Mouse (Mus musculus) adrenal gland (tissue): ENCODE data around the gene Klre1.

Source experiments
- intact Hi-C: fragments of 180-260 bp; cut with DNase I; formaldehyde crosslinking; loops from one replicate; pipeline ENCODE4 v1.15.1; 2025
- long read RNA-seq, 2 experiments: library from polyadenylated mRNA; unstranded; transcript quantifications; one replicate each; pipeline ENCODE4 v2.0.0; 2020; ENCODE audit warnings: borderline replicate concordance in 1 of 2; ENCODE audit not compliant: insufficient replicate concordance in 1 of 2

Gene Klre1
- long read RNA-seq, experiment 1, partial matches to known transcripts, result 0 of 1 reads
- long read RNA-seq, experiment 1, other reads (novel, unspliced or antisense), result 1 of 1 reads
- long read RNA-seq, experiment 2, partial matches to known transcripts, result 0 of 1 reads
- long read RNA-seq, experiment 2, other reads (novel, unspliced or antisense), result 1 of 1 reads

GRCm38 (mm10) chr6:129577605-129578004, at the start of gene Klre1:
TSS of gene Klre1 (plus strand) at chr6:129577905.
- intact Hi-C loops, result loop anchor here (10.0 kb wide), 1 partner anchor 1777 kb away; the partner anchor contains the start of gene Styk1

GRCm38 (mm10) chr6:129529605-129530004, 48.1 kb upstream of the Klre1 start:
- intact Hi-C loops, result no loop called here

GRCm38 (mm10) chr6:129530261-129530660, 47.4 kb upstream of the Klre1 start:
- intact Hi-C loops, result no loop called here

- intact Hi-C loops, result no loop called here
Measured at GRCm38 (mm10) chr6:129532556-129532941, 45.2 kb upstream of the Klre1 start.

- intact Hi-C loops, result no loop called here
Measured at GRCm38 (mm10) chr6:129532942-129533860, 44.5 kb upstream of the Klre1 start, which contains the start of gene Gabarapl1. TSS of gene Gabarapl1 (plus strand) at chr6:129533160.

GRCm38 (mm10) chr6:129534057-129534456, 43.6 kb upstream of the Klre1 start:
- intact Hi-C loops, result no loop called here

- intact Hi-C loops, result no loop called here
Measured at GRCm38 (mm10) chr6:129534627-129535190, 43.0 kb upstream of the Klre1 start.

- intact Hi-C loops, result no loop called here
Measured at GRCm38 (mm10) chr6:129535723-129536122, 42.0 kb upstream of the Klre1 start.

GRCm38 (mm10) chr6:129538555-129538954, 39.1 kb upstream of the Klre1 start:
- intact Hi-C loops, result no loop called here

- intact Hi-C loops, result no loop called here
Measured at GRCm38 (mm10) chr6:129541931-129542330, 35.8 kb upstream of the Klre1 start.

GRCm38 (mm10) chr6:129542540-129542939, 35.2 kb upstream of the Klre1 start:
- intact Hi-C loops, result no loop called here

- intact Hi-C loops, result no loop called here
Measured at GRCm38 (mm10) chr6:129543709-129544606, 33.7 kb upstream of the Klre1 start.

- intact Hi-C loops, result no loop called here
Measured at GRCm38 (mm10) chr6:129547277-129547676, 30.4 kb upstream of the Klre1 start.

GRCm38 (mm10) chr6:129548009-129548408, 29.7 kb upstream of the Klre1 start:
- intact Hi-C loops, result no loop called here

- intact Hi-C loops, result loop anchor here (2.0 kb wide), 2 partner anchors 39 to 163 kb away; no protein-coding TSS in a partner anchor
Measured at GRCm38 (mm10) chr6:129557298-129558023, 20.2 kb upstream of the Klre1 start.

- intact Hi-C loops, result loop anchor here (2.0 kb wide), 2 partner anchors 40 to 164 kb away; no protein-coding TSS in a partner anchor
Measured at GRCm38 (mm10) chr6:129558946-129559640, 18.6 kb upstream of the Klre1 start.

- intact Hi-C loops, result loop anchor here (2.0 kb wide), 2 partner anchors 41 to 165 kb away; no protein-coding TSS in a partner anchor
Measured at GRCm38 (mm10) chr6:129559641-129560027, 18.1 kb upstream of the Klre1 start.

GRCm38 (mm10) chr6:129565257-129565656, 12.4 kb upstream of the Klre1 start:
- intact Hi-C loops, result no loop called here

- intact Hi-C loops, result loop anchor here (10.0 kb wide), 1 partner anchor 1779 kb away; the partner anchor contains the start of gene Styk1
Measured at GRCm38 (mm10) chr6:129575315-129575714, 2.4 kb upstream of the Klre1 start.
